Mouse (Mus musculus) MEL (cell line): ENCODE results near the gene Gm11099. TPM values are rescaled to one million over a fixed set of nuclear protein-coding genes. Genes with fewer than 3 reads are reported as not detected.

ENCODE experiments used
- DNase-seq: peaks from one replicate; pipeline ENCODE4 v3.0.0; 2011; ENCODE audit warnings: low read depth, low spot score
- H3K27ac ChIP-seq: 2 replicates; pipeline ENCODE4 v1.5.1; 2012; ENCODE audit warnings: low read depth, mild to moderate bottlenecking, control low read depth, low read length, moderate library complexity; ENCODE audit not compliant: control insufficient read depth
- H3K27me3 ChIP-seq, 2 experiments: fragments of 150-350 bp in 1 of 2; sonication (generic) in 1 of 2; 2 replicates each; pipeline ENCODE4 v1.6.1; 2012; ENCODE audit warnings: low read length in 2 of 2, mild to moderate bottlenecking in 2 of 2, improper control_type of control experiment in 1 of 2, moderate library complexity in 1 of 2; ENCODE audit not compliant: insufficient read depth in 2 of 2, control insufficient read depth in 1 of 2
- H3K36me3 ChIP-seq, 2 experiments: 2 replicates each; pipeline ENCODE4 v1.6.1; 2012 to 2014; ENCODE audit warnings: low read length in 2 of 2, improper control_type of control experiment in 1 of 2, inconsistent platforms in 1 of 2, mild to moderate bottlenecking in 1 of 2; ENCODE audit not compliant: insufficient read depth in 2 of 2, control insufficient read depth in 1 of 2
- H3K4me1 ChIP-seq, 2 experiments: fragments of 150-350 bp in 1 of 2; sonication (generic) in 1 of 2; 2 replicates each; pipeline ENCODE4 v1.6.1; 2012; ENCODE audit warnings: low read length in 2 of 2, improper control_type of control experiment in 1 of 2, mild to moderate bottlenecking in 1 of 2; ENCODE audit not compliant: insufficient read depth in 2 of 2, control insufficient read depth in 1 of 2
- H3K4me3 ChIP-seq, 2 experiments: fragments of 150-350 bp in 1 of 2; sonication (generic) in 1 of 2; 2 replicates each; pipeline ENCODE4 v1.5.1; 2012; ENCODE audit warnings: low read depth in 2 of 2, low read length in 2 of 2, mild to moderate bottlenecking in 2 of 2, moderate library complexity in 2 of 2, control low read depth in 1 of 2, improper control_type of control experiment in 1 of 2; ENCODE audit not compliant: control insufficient read depth in 1 of 2, insufficient read depth in 1 of 2
- H3K79me2 ChIP-seq: 2 replicates; pipeline ENCODE4 v1.6.1; 2012; ENCODE audit warnings: mild to moderate bottlenecking, low read length, moderate library complexity; ENCODE audit not compliant: control insufficient read depth, poor library complexity, insufficient read depth
- H3K9ac ChIP-seq: 2 replicates; pipeline ENCODE4 v1.6.1; 2012; ENCODE audit warnings: low read depth, mild to moderate bottlenecking, control low read depth, low read length, moderate library complexity; ENCODE audit not compliant: control insufficient read depth, poor library complexity, severe bottlenecking
- H3K9me3 ChIP-seq: fragments of 150-350 bp; sonication (generic); replicated peaks from 2 replicates; pipeline ENCODE4 v1.6.1; 2012; ENCODE audit warnings: mild to moderate bottlenecking, low read length, improper control_type of control experiment, moderate library complexity; ENCODE audit not compliant: insufficient read depth
- JUND ChIP-seq: IDR thresholded peaks from 2 replicates; pipeline ENCODE4 v1.6.1; 2011; ENCODE audit warnings: low read depth, mild to moderate bottlenecking, improper control_type of control experiment, low read length
- MAZ ChIP-seq: IDR thresholded peaks from 2 replicates; pipeline ENCODE4 v1.6.1; 2012; ENCODE audit warnings: low read depth, mild to moderate bottlenecking, inconsistent platforms, low read length, improper control_type of control experiment
- MYB ChIP-seq: IDR thresholded peaks from 2 replicates; pipeline ENCODE4 v1.6.1; 2011; ENCODE audit warnings: mild to moderate bottlenecking, low read depth, low read length, improper control_type of control experiment
- RAD21 ChIP-seq: IDR thresholded peaks from 2 replicates; pipeline ENCODE4 v1.6.1; 2011; ENCODE audit warnings: mild to moderate bottlenecking, low read depth, low read length, improper control_type of control experiment
- SIN3A ChIP-seq: IDR thresholded peaks from 2 replicates; pipeline ENCODE4 v1.6.1; 2012; ENCODE audit warnings: low read length, improper control_type of control experiment, inconsistent platforms
- ZKSCAN1 ChIP-seq: IDR thresholded peaks from 2 replicates; pipeline ENCODE4 v1.6.1; 2012; ENCODE audit warnings: low read depth, mild to moderate bottlenecking, inconsistent platforms, low read length, improper control_type of control experiment, moderate library complexity
- polyA plus RNA-seq, 2 experiments: library from polyadenylated mRNA; stranded (reverse) in 1 of 2; unstranded in 1 of 2; fragments of >175 nt in 1 of 2; fragments of >200 nt in 1 of 2; gene quantifications; 2 replicates each; pipeline versions ENCODE4 v1.2.1 to v1.2.4; 2012; ENCODE audit warnings: low replicate concordance in 2 of 2, low read depth in 1 of 2; ENCODE audit not compliant: insufficient read length in 2 of 2, insufficient read depth in 1 of 2, missing spikeins in 1 of 2
- total RNA-seq: library from RNA; depleted of rRNA; stranded (reverse); fragments of 300-350 nt; gene quantifications from 2 replicates; pipeline ENCODE4 v1.2.3, GENCODE M21; 2012

The Gm11099 gene
- total and polyA plus RNA-seq, 3 experiments = not detected

GRCm38 (mm10) chr2:58952101-58952500, 92.9 kb downstream of the Gm11099 start:
- H3K9ac ChIP-seq = no peak overlapping the region
- no peak for TF ChIP-seq MYB
- no peaks in the 10 kb centered on the region for H3K9me3 ChIP-seq
- no peaks in the 10 kb centered on the region for H3K79me2 ChIP-seq
- no peaks in the 10 kb centered on the region for H3K4me1 ChIP-seq
- no peak overlapping the region for H3K4me3 ChIP-seq
- H3K27ac ChIP-seq = no peak overlapping the region
- no peaks in the 10 kb centered on the region for H3K36me3 ChIP-seq
- H3K27me3 ChIP-seq = no peaks in the 10 kb centered on the region
- no peak for DNase-seq

- no peaks in the 10 kb centered on the region for H3K79me2 ChIP-seq
- DNase-seq = no peak
- no peaks in the 10 kb centered on the region for H3K27me3 ChIP-seq
- no peaks in the 10 kb centered on the region for H3K9me3 ChIP-seq
- no peaks in the 10 kb centered on the region for H3K4me1 ChIP-seq
- H3K4me3 ChIP-seq = no peak overlapping the region
- no peak overlapping the region for H3K9ac ChIP-seq
- TF ChIP-seq SIN3A = no peak
- no peak for TF ChIP-seq ZKSCAN1
- TF ChIP-seq JUND = no peak
- no peak for TF ChIP-seq RAD21
- TF ChIP-seq, all 39 proteins: peak for 0
- Histone ChIP-seq H3K36me3 (no peaks in the 10 kb centered on the region), H3K27ac (no peak overlapping the region)
These were observed 97.1 kb downstream of the Gm11099 start for GRCm38 (mm10) chr2:58956351-58956750.

- TF ChIP-seq RAD21 (no peak), MAZ (no peak), JUND (no peak)
- H3K9me3 ChIP-seq = no peaks in the 10 kb centered on the region
- no peaks in the 10 kb centered on the region for H3K27me3 ChIP-seq
- H3K36me3 ChIP-seq = no peaks in the 10 kb centered on the region
- no peaks in the 10 kb centered on the region for H3K4me1 ChIP-seq
- H3K79me2 ChIP-seq = no peaks in the 10 kb centered on the region
- H3K27ac ChIP-seq = no peak overlapping the region
- DNase-seq = no peak
- no peak overlapping the region for H3K4me3 ChIP-seq
- H3K9ac ChIP-seq = no peak overlapping the region
These were observed 97.6 kb downstream of the Gm11099 start for GRCm38 (mm10) chr2:58956770-58957300.
